Mouse (Mus musculus) ES-Bruce4 (cell line): ENCODE data around the gene Coro1c. TPM values are rescaled to one million over a fixed set of nuclear protein-coding genes. Genes with fewer than 3 reads are reported as not detected.

ENCODE experiments used
- H3K27ac ChIP-seq: 2 replicates; pipeline ENCODE4 v1.5.1; 2012; ENCODE audit warnings: low read length, inconsistent platforms; ENCODE audit not compliant: insufficient read depth
- H3K27me3 ChIP-seq: 2 replicates; pipeline ENCODE4 v1.6.1; 2012; ENCODE audit warnings: mild to moderate bottlenecking, low read length, inconsistent platforms; ENCODE audit not compliant: control insufficient read depth, poor library complexity, insufficient read depth, severe bottlenecking
- H3K36me3 ChIP-seq: 2 replicates; pipeline ENCODE4 v1.6.1; 2012; ENCODE audit warnings: inconsistent platforms, mild to moderate bottlenecking, low read length, moderate library complexity; ENCODE audit not compliant: control insufficient read depth, poor library complexity, insufficient read depth, severe bottlenecking
- H3K4me1 ChIP-seq: one replicate; pipeline ENCODE4 v1.8.1; 2011; ENCODE audit warnings: low read length; ENCODE audit not compliant: control insufficient read depth, insufficient read depth
- H3K4me3 ChIP-seq: 2 replicates; pipeline ENCODE4 v1.5.1; 2011; ENCODE audit warnings: low read depth, mild to moderate bottlenecking, low read length
- H3K9ac ChIP-seq: 2 replicates; pipeline ENCODE4 v1.6.1; 2012; ENCODE audit warnings: low read depth, mild to moderate bottlenecking, inconsistent platforms; ENCODE audit not compliant: poor library complexity, severe bottlenecking
- H3K9me3 ChIP-seq: replicated peaks from 2 replicates; pipeline ENCODE4 v1.6.1; 2012; ENCODE audit warnings: mild to moderate bottlenecking, low read length, inconsistent platforms; ENCODE audit not compliant: control insufficient read depth, poor library complexity, insufficient read depth, severe bottlenecking
- CTCF ChIP-seq: IDR thresholded peaks from one replicate; pipeline ENCODE4 v1.8.1; 2011; ENCODE audit warnings: low read depth, low read length
- EP300 ChIP-seq: IDR thresholded peaks from 2 replicates; pipeline ENCODE4 v1.6.1; 2011; ENCODE audit warnings: low read depth, low read length; ENCODE audit not compliant: insufficient read depth
- POLR2A ChIP-seq: IDR thresholded peaks from one replicate; pipeline ENCODE4 v1.8.1; 2011; ENCODE audit warnings: low read length; ENCODE audit not compliant: insufficient read depth
- polyA plus RNA-seq: library from polyadenylated mRNA; stranded (reverse); fragments of >200 nt; gene quantifications from 2 replicates; pipeline ENCODE4 v1.2.4, GENCODE M21; 2011; ENCODE audit warnings: low read depth; ENCODE audit not compliant: missing spikeins, insufficient read depth, insufficient read length

Coro1c gene
- polyA plus RNA-seq, 1 experiment = 174 TPM

DNA sequence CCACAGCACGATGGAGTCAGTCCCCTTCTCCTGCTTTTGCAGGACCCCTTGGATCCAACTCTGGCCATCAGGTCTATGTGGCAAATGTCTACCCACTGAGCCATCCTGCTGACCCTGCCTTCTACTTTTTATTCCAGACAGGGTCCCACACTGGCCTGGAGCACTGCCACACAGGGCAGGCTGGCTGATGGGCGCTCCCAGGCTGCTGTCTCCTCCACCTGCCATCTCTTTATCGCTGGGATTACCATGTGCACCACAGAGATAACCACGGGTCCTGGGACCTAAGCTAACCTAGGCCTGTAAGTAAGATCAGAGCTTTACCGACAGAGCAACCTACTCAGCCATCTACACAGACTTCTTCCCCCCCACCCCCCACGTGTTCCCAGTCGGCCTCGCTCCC is 61.9 kb downstream of the Coro1c start:
- Histone ChIP-seq H3K4me3 (no peak overlapping the region), H3K9me3 (no peaks in the 10 kb centered on the region), H3K27ac (no peak overlapping the region), H3K27me3 (no peaks in the 10 kb centered on the region), H3K4me1 (no peaks in the 10 kb centered on the region), H3K36me3 (peaks cover 12% of the 10 kb centered on the region), H3K9ac (no peak overlapping the region)
- TF ChIP-seq POLR2A = no peak
- TF ChIP-seq CTCF = no peak
- no peak for TF ChIP-seq EP300

DNA sequence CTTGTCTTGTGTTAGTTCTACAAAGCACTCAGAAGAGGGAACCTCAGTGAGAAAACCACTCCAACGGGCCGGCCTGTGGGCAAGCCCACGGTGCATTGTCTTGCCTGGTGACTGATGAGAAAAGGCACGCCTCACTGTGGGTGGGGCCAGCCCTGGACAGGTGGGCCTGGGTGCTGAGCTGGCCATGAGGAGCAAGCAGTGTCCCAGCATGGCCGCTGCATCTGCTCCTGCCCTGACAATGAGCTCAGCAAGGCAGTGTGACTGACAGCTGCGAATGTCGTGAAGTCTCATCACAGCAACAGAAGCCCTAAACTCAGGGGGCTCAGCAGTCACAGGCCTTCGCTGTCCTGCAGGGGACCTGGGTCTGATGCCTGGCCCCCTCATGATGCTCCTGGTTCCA is 62.9 kb downstream of the Coro1c start:
- Histone ChIP-seq H3K9me3 (no peaks in the 10 kb centered on the region), H3K27me3 (no peaks in the 10 kb centered on the region), H3K27ac (0 out of 2 replicates have a peak overlapping the region, but pooled peaks have one; percentile 2), H3K9ac (no peak overlapping the region), H3K4me1 (no peaks in the 10 kb centered on the region), H3K36me3 (peaks cover 12% of the 10 kb centered on the region), H3K4me3 (no peak overlapping the region)
- TF ChIP-seq POLR2A = no peak
- no peak for TF ChIP-seq EP300
- TF ChIP-seq CTCF = no peak

DNA sequence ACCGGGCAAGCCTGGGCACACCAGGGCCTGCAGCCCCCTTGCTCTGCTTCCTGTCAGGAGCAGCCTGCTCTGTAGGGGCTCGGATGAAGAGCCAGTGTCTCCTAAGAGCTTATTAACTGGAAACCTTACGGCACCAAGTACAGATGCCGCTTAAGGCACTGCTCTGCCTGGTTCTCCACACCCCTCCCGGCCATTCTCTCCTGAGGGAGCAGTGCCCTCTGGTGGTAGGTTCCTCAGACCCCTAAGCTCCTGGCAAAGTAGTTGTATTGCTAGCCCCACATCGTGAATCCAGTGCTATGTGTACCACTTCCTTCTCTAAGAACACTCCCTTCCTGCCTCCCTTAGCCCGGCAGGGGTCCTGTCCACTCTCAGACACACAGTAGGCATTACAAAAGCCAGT is 63.8 kb downstream of the Coro1c start:
- TF ChIP-seq POLR2A (no peak), EP300 (0 out of 2 replicates have a peak, but pooled peaks have one; percentile 24), CTCF (peak; percentile 90)
- Histone ChIP-seq H3K4me1 (no peaks in the 10 kb centered on the region), H3K9ac (peak overlapping the region; percentile 40), H3K36me3 (peaks cover 12% of the 10 kb centered on the region), H3K27ac (peak overlapping the region; percentile 74), H3K9me3 (no peaks in the 10 kb centered on the region), H3K27me3 (no peaks in the 10 kb centered on the region), H3K4me3 (no peak overlapping the region)

DNA sequence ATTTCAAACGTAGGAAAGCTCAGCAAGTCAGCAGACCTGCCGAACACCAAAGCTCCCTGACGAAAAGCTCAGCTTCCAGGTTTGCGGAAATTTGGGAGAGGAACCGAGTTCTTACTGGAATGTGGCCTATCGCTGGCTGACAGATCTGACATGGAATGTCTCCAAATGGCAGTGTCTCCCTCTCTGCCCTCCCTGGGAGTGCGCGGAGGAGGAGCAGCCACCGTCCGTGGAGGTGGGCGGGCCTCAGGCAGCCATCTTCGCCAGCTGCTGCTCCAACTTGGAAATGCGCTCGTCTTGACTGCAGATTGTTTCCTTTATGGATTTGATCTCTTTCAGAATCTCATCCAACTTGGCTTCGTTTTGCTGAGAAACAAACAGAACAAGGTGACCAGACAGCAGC is 64.5 kb downstream of the Coro1c start:
- H3K4me1 ChIP-seq = no peaks in the 10 kb centered on the region
- H3K9me3 ChIP-seq = no peaks in the 10 kb centered on the region
- no peaks in the 10 kb centered on the region for H3K27me3 ChIP-seq
- TF ChIP-seq CTCF (no peak), POLR2A (no peak), EP300 (no peak)
- H3K36me3 ChIP-seq = peaks cover 12% of the 10 kb centered on the region
- 0 out of 2 replicates have a peak overlapping the region, but pooled peaks have one; percentile 9 for H3K4me3 ChIP-seq
- H3K27ac ChIP-seq = peak overlapping the region; percentile 74
- H3K9ac ChIP-seq = peak overlapping the region; percentile 40

DNA sequence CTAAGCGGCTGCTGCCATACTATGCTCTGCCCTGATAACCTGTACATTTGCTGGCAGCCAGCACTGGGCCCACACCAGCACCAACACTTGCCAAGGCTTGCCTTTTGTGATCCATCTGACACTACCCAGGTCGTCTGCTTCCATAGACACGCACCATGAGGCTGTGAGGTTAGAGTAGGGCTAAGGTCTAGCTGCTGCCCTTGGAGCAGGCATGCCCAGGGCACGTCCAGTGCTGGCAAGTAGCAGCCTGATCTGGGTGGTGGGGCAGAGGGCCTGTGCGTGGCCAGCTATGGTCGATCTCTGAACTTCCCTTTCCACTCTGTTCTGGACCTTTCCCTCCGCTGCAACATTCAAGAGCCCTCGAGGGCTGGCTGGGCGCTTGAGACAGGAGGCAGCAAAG is 65.7 kb downstream of the Coro1c start:
- TF ChIP-seq POLR2A (no peak), EP300 (peak; percentile 94)
- Histone ChIP-seq H3K27me3 (no peaks in the 10 kb centered on the region), H3K4me3 (peak overlapping the region; percentile 38), H3K27ac (peak overlapping the region; percentile 71), H3K9me3 (no peaks in the 10 kb centered on the region), H3K4me1 (no peaks in the 10 kb centered on the region), H3K9ac (peak overlapping the region; percentile 40), H3K36me3 (peaks cover 12% of the 10 kb centered on the region)

GRCm38 (mm10) chr5:113842244-113842643 is 66.3 kb downstream of the Coro1c start:
- Histone ChIP-seq H3K27me3 (no peaks in the 10 kb centered on the region), H3K27ac (peak overlapping the region; percentile 71), H3K36me3 (peaks cover 7% of the 10 kb centered on the region), H3K9me3 (no peaks in the 10 kb centered on the region), H3K4me1 (no peaks in the 10 kb centered on the region), H3K4me3 (no peak overlapping the region), H3K9ac (peak overlapping the region; percentile 40)
- no peak for TF ChIP-seq EP300
